Mouse (Mus musculus): Measurements from ENCODE around the gene Hes3. TPM values are rescaled to one million over a fixed set of nuclear protein-coding genes. Genes with fewer than 3 reads are reported as not detected.
A peak's percentile ranks its signal among the peaks of the same experiment; 100 is the strongest.

Gene Hes3
- polyA plus RNA-seq, 1 experiment from 2014 or later: 2.3 TPM

GRCm38 (mm10) chr4:152298836-152299235 is 7.4 kb upstream of the Hes3 start:
- WGBS: 89% methylated on average over 14 of the region's 14 CpGs
- Histone ChIP-seq H3K9ac (ENCODE audit: low read length) (no peak overlapping the region), H3K36me3 (ENCODE audit: control insufficient read depth, insufficient read depth, low read length) (no peaks in the 10 kb centered on the region; the same call in 1 of the 2 replicates), H3K27me3 (ENCODE audit: control insufficient read depth, insufficient read depth, low read length) (peaks cover 7% of the 10 kb centered on the region; the same call in 1 of the 2 replicates), H3K4me3 (ENCODE audit: low read depth, low read length) (no peak overlapping the region), H3K4me1 (ENCODE audit: control insufficient read depth, insufficient read depth, low read length) (peaks cover 16% of the 10 kb centered on the region), H3K27ac (ENCODE audit: low read depth, low read length) (no peak overlapping the region), H3K9me3 (ENCODE audit: control insufficient read depth, low read length) (no peaks in the 10 kb centered on the region), H3K4me2 (ENCODE audit: low read depth) (no peak overlapping the region)
- no peak for DNase-seq (ENCODE audit: low spot score)
- ATAC-seq (ENCODE audit: insufficient read depth, low FRiP score, low TSS enrichment): no peak

DNA sequence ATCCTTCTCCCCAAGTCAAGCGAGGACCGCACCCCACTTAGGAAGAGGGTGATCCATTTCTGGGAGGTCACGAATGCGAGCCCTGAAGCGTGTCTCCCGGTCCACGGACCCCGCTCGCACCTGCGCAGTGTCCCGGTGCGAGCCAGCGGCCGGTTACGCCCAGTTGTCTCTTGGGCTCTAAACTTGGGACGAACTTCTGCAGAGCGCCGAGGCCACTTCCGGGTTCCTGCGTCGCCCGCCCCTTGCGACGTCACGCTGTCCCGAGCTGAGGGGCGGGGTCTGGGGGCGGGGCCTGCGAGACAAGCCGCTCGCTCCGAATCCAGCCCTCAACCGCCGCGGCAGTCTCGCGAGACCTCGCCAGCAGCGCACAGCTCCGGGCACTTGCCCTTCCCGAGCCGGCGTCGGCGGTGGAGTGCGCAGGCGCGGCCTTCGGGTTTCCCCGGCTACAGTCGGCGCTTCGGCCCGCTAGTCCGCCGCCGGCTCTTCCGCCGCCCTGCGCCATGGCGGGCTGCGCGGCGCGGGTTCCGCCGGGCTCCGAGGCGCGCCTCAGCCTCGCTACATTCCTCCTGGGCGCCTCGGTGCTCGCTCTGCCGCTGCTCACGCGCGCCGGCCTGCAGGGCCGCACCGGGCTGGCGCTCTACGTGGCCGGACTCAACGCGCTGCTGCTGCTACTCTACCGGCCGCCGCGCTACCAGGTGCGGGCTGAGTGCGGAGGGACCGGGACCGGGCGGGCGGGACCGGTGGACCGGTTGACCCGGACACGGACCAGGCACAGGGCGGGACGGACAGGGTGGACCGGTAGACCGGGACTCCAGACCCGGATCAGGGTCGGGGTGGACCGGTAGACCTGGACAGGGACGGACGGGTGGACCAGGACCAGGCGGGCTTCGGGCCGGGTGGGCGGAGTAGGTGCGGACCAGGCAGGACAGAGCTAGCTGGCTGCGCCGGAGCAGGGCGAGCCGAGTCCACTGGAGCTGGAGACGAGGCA is 5.7 kb upstream of the Hes3 start, which contains the start of gene Icmt:
Gene Icmt, plus strand, starts transcription at position 354 of the 988 bp plus-strand sequence.
- ATAC-seq (ENCODE audit: insufficient read depth, low FRiP score, low TSS enrichment) (peak; percentile 90), DNase-seq (ENCODE audit: low spot score) (peak; percentile 100)
- H3K27ac ChIP-seq (ENCODE audit: low read depth, low read length): peak within 1 kb of the TSS; percentile 71
- WGBS: under 1% methylated on average over 114 of the region's 119 CpGs
- peak within 1 kb of the TSS; percentile 94 for H3K4me2 ChIP-seq (ENCODE audit: low read depth)
- H3K4me3 ChIP-seq (ENCODE audit: low read depth, low read length): peak within 1 kb of the TSS; percentile 92
- no peaks in the 10 kb centered on the region for H3K36me3 ChIP-seq (ENCODE audit: control insufficient read depth, insufficient read depth, low read length)
- no peaks in the 10 kb centered on the region for H3K9me3 ChIP-seq (ENCODE audit: control insufficient read depth, low read length)
- H3K4me1 ChIP-seq (ENCODE audit: control insufficient read depth, insufficient read depth, low read length): peaks cover 31% of the 10 kb centered on the region
- peak within 1 kb of the TSS; percentile 94 for H3K9ac ChIP-seq (ENCODE audit: low read length)
- peaks cover 11% of the 10 kb centered on the region; the same call in 1 of the 2 replicates for H3K27me3 ChIP-seq (ENCODE audit: control insufficient read depth, insufficient read depth, low read length)

DNA sequence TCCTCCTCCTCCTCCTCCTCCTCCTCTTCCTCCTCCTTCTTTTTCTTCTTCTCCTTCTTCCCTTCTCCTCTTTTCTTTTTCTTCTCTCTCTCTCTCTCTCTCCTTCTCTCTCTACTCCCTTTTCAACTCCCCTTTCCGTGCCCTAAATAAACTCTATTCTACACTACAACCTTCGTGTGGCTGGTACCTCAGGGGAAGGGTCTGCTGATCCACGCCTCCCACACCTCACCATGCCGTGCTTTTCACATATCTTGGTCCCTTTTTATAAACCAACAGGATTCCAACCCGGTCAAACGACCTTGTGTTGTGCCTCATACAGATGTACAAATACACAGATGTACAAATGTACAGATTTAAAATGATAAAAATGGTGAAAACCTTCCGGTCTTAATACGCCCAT is 4.9 kb upstream of the Hes3 start:
- no peak overlapping the region for H3K27ac ChIP-seq (ENCODE audit: low read depth, low read length)
- H3K27me3 ChIP-seq (ENCODE audit: control insufficient read depth, insufficient read depth, low read length): peaks cover 16% of the 10 kb centered on the region

GRCm38 (mm10) chr4:152295916-152296315 is 4.5 kb upstream of the Hes3 start:
- no peak overlapping the region for H3K9ac ChIP-seq (ENCODE audit: low read length)
- H3K27me3 ChIP-seq (ENCODE audit: control insufficient read depth, insufficient read depth, low read length): peaks cover 20% of the 10 kb centered on the region
- H3K4me2 ChIP-seq (ENCODE audit: low read depth): no peak overlapping the region
- no peaks in the 10 kb centered on the region for H3K9me3 ChIP-seq (ENCODE audit: control insufficient read depth, low read length)
- ATAC-seq (ENCODE audit: insufficient read depth, low FRiP score, low TSS enrichment): no peak
- H3K27ac ChIP-seq (ENCODE audit: low read depth, low read length): no peak overlapping the region
- H3K4me1 ChIP-seq (ENCODE audit: control insufficient read depth, insufficient read depth, low read length): peaks cover 40% of the 10 kb centered on the region
- no peaks in the 10 kb centered on the region for H3K36me3 ChIP-seq (ENCODE audit: control insufficient read depth, insufficient read depth, low read length)
- H3K4me3 ChIP-seq (ENCODE audit: low read depth, low read length): no peak overlapping the region
- no peak for DNase-seq (ENCODE audit: low spot score)
- 57% methylated on average over 4 of the region's 4 CpGs for WGBS

More for the DNA sequence above, 4.9 kb upstream of the Hes3 start:
- peak overlapping the region; percentile 37 for H3K4me2 ChIP-seq (ENCODE audit: low read depth)
- peak overlapping the region; percentile 92 for H3K4me3 ChIP-seq (ENCODE audit: low read depth, low read length)
- no peaks in the 10 kb centered on the region for H3K36me3 ChIP-seq (ENCODE audit: control insufficient read depth, insufficient read depth, low read length)
- H3K9me3 ChIP-seq (ENCODE audit: control insufficient read depth, low read length): no peaks in the 10 kb centered on the region
- DNase-seq (ENCODE audit: low spot score): no peak
- ATAC-seq (ENCODE audit: insufficient read depth, low FRiP score, low TSS enrichment): no peak
- H3K4me1 ChIP-seq (ENCODE audit: control insufficient read depth, insufficient read depth, low read length): peaks cover 36% of the 10 kb centered on the region
- 25% methylated on average over 8 of the region's 8 CpGs for WGBS
- peak overlapping the region; percentile 0; the same call in 1 of the 2 replicates for H3K9ac ChIP-seq (ENCODE audit: low read length)

DNA sequence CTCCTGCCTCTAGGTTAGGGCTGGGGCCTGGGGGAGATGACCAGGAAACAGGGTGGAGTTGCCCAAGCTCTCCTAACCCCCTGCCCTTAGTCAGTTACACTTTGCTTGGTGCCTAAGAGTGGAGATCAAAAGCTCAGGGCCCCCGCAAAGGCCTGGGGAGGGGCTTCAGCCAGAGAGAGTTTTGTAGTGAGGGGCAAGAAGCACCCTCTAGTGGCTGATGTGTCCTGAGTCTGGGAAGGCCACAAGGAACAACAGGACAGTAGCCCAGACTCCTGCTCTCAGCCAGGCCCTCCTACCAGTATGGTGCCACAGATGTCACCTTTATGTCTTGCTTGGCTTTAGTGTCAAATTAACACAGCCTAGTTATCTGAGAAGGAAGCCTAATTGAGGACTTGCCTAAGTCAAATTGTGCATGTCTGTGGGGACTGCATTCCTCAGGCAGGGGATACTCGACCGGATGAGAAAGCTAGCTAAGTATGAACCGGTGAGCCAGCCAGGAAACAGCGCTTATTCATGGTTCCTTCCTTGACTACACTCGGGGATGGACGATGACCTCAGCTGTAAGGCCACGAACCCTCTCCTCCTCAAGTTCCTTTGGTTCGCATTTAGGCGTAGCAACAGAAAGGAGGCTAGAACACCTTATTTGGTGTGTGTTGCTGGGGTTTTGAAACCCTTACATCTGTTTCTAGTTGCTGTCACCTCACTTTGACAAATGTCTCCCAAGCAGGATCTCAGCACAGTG is 2.9 kb upstream of the Hes3 start:
- no peak overlapping the region for H3K9ac ChIP-seq (ENCODE audit: low read length)
- no peaks in the 10 kb centered on the region for H3K36me3 ChIP-seq (ENCODE audit: control insufficient read depth, insufficient read depth, low read length)
- no peak for ATAC-seq (ENCODE audit: insufficient read depth, low FRiP score, low TSS enrichment)
- H3K4me1 ChIP-seq (ENCODE audit: control insufficient read depth, insufficient read depth, low read length): peaks cover 49% of the 10 kb centered on the region
- peaks cover 34% of the 10 kb centered on the region for H3K27me3 ChIP-seq (ENCODE audit: control insufficient read depth, insufficient read depth, low read length)
- WGBS: 41% methylated on average over 10 of the region's 10 CpGs
- H3K4me2 ChIP-seq (ENCODE audit: low read depth): no peak overlapping the region
- H3K9me3 ChIP-seq (ENCODE audit: control insufficient read depth, low read length): no peaks in the 10 kb centered on the region
- H3K4me3 ChIP-seq (ENCODE audit: low read depth, low read length): no peak overlapping the region
- H3K27ac ChIP-seq (ENCODE audit: low read depth, low read length): no peak overlapping the region
- no peak for DNase-seq (ENCODE audit: low spot score)

DNA sequence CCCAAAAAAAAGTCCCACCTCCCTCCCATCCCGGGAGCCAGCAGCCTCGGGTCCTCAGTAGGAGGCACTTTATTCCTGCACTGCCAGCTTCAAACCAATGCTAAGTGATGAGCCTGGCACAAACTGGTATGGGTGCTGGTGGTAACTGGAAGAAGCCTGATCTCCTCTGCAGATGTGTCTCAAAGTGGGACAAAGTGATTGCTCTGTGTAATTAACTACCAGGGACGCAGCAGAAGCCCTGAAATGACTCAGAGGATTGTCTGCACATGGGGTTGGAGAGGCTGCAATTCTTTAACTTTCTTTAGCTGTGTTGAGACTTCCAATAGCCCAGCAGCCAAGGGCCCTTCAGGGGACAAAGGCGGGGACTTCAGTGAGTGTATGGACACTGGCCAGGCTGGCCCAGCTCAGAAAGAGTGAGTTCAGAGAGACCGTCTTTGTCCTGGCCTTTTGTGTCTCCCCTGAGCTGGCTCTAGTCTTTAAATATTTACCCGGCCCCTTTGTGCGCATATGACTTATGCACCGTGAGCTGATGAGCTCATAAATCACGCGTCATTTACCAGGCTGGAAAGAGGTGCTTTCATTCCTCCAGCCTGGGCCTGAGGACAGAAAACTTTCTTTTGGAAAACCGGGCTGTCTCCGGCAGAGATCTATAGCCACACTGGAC is 772 bp upstream of the Hes3 start:
- ATAC-seq (ENCODE audit: insufficient read depth, low FRiP score, low TSS enrichment): no peak
- Histone ChIP-seq H3K9me3 (ENCODE audit: control insufficient read depth, low read length) (no peaks in the 10 kb centered on the region), H3K4me3 (ENCODE audit: low read depth, low read length) (no peak overlapping the region), H3K27me3 (ENCODE audit: control insufficient read depth, insufficient read depth, low read length) (peaks cover 49% of the 10 kb centered on the region), H3K36me3 (ENCODE audit: control insufficient read depth, insufficient read depth, low read length) (no peaks in the 10 kb centered on the region), H3K4me1 (ENCODE audit: control insufficient read depth, insufficient read depth, low read length) (peaks cover 53% of the 10 kb centered on the region), H3K27ac (ENCODE audit: low read depth, low read length) (no peak overlapping the region), H3K4me2 (ENCODE audit: low read depth) (peak overlapping the region; percentile 7; the same call in 1 of the 2 replicates), H3K9ac (ENCODE audit: low read length) (no peak overlapping the region)
- 5% methylated on average over 12 of the region's 12 CpGs for WGBS
- peak; percentile 56 for DNase-seq (ENCODE audit: low spot score)

- ATAC-seq (ENCODE audit: insufficient read depth, low FRiP score, low TSS enrichment) (no peak; the same call in 1 of the 2 replicates), DNase-seq (ENCODE audit: low spot score) (no peak)
- Histone ChIP-seq H3K9ac (ENCODE audit: low read length) (0 out of 2 replicates have a peak overlapping the region, but pooled peaks have one; percentile 45), H3K27ac (ENCODE audit: low read depth, low read length) (no peak overlapping the region), H3K4me2 (ENCODE audit: low read depth) (peak overlapping the region; percentile 47), H3K4me3 (ENCODE audit: low read depth, low read length) (no peak overlapping the region), H3K4me1 (ENCODE audit: control insufficient read depth, insufficient read depth, low read length) (peaks cover 63% of the 10 kb centered on the region), H3K36me3 (ENCODE audit: control insufficient read depth, insufficient read depth, low read length) (no peaks in the 10 kb centered on the region), H3K9me3 (ENCODE audit: control insufficient read depth, low read length) (no peaks in the 10 kb centered on the region), H3K27me3 (ENCODE audit: control insufficient read depth, insufficient read depth, low read length) (peaks cover 61% of the 10 kb centered on the region)
- 5% methylated on average over 11 of the region's 11 CpGs for WGBS
Observed at GRCm38 (mm10) chr4:152290991-152291390, 471 bp downstream of the Hes3 start.

GRCm38 (mm10) chr4:152290385-152290784 is 1.1 kb downstream of the Hes3 start:
- Histone ChIP-seq H3K9ac (ENCODE audit: low read length) (peak overlapping the region; percentile 45), H3K4me3 (ENCODE audit: low read depth, low read length) (peak overlapping the region; percentile 23), H3K4me1 (ENCODE audit: control insufficient read depth, insufficient read depth, low read length) (peaks cover 65% of the 10 kb centered on the region), H3K4me2 (ENCODE audit: low read depth) (peak overlapping the region; percentile 47), H3K36me3 (ENCODE audit: control insufficient read depth, insufficient read depth, low read length) (no peaks in the 10 kb centered on the region), H3K27ac (ENCODE audit: low read depth, low read length) (no peak overlapping the region), H3K27me3 (ENCODE audit: control insufficient read depth, insufficient read depth, low read length) (peaks cover 60% of the 10 kb centered on the region), H3K9me3 (ENCODE audit: control insufficient read depth, low read length) (no peaks in the 10 kb centered on the region)
- WGBS: 0% methylated on average over 23 of the region's 39 CpGs
- DNase-seq (ENCODE audit: low spot score): peak; percentile 85
- peak; percentile 60 for ATAC-seq (ENCODE audit: insufficient read depth, low FRiP score, low TSS enrichment)

Measured in neural tube, embryonic 11.5 days (tissue).